Mouse (Mus musculus) gastrocnemius, adult 18-20 months (tissue): ENCODE measurements at regions not wholly inside any gene's neighbourhood (a gene's known extent, or its start where the extent isn't known, plus 50 kb on each side); places are given as distances from the start of the nearest gene placed in this dataset.

Source experiments
- DNase-seq: peaks from one replicate; pipeline ENCODE4 v3.0.0; 2021; ENCODE audit warnings: low spot score

DNA sequence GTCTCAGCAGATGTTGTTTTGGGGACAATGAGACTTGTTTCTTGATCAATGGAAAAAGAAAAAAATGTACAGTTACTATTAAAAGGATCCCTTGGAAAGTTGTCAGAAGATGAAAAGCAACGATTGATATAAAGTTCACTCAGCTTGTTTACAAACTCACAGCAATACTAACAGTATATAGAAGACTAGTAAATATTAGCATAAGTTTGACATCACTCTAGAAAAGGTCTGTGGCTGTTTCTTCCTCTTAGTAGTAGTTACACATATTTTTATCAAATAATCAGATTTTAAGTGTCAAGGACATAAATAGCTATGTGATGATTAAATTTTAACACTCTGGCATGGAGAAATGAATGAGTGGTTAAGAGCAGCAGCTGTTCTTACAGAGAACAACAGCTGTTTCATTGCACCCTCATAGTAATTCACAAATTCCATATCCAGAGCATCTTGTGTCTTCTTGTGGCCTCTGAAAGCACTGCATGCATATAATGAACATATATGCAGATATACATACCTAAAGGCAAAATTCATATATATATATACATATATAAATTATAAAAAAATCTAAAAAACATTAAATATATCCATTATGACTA, 179.1 kb upstream of the Pcdh10 start:
- no peak for DNase-seq

DNA sequence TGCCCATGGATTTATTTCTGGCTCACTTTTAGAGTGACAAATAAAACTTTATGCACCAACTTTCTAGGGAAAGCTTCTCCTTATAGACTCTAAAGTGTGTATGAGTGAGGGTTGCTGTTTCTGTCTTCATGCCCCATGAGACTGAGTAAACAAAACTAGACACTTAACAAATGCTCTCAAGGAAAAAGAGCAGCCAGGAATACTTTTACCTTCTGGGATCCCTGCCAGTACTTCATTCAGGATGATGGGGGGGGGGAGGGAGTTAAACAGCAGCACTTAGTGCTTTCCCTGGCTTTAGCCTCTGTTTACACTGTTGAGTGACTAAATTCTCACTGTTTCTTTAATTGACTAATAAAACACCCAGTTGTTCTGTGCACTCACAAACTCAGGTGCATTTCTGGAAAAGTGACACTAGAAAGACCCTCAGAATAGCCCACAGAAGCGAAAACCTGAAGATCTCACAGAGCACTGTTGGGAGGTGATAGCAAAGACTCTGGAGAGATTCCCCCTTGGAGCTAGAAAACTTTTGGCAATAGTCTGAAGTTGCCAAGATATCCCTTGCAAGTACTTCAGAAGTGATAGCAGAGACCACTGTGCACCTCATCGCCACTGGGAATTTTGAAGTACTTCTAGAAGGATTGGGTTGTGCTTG, 173.7 kb upstream of the Pcdh10 start:
- DNase-seq = no peak

DNA sequence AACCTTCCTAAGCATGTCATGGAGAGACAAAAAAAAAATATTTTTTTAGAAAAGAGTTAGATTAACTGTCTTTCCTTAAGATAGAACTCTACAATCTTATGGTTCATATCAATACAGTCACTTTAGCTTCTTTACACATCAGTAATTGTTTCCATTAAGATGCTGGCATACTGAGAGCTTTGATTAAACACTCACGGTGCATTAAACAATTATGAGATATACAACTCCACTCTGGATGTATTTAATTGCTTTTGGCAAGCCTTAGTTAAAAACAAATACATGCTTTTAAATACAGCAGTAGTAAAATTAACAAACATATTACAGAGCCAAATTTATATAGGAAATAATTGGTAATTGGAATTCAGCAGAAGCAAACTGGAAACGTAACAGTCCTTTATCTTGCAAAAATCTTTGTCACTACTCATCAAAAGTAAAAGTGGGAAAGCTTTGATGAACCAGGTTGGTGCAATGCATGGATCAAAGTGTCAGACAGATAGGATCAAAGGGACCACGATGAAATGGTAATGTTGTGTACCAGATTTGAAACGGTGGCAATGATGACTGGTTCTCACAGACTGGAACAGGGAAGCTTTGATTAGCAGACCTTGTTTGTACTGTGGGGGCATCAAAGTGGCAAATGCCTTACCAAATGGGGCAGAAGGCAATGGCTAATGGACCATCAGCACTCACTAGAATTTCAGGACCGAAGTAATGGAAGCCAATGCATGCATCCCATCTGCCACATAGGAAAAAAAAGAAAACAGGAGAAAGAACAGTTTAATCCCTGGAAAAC, 146.4 kb upstream of the Pcdh10 start:
- no peak for DNase-seq

DNA sequence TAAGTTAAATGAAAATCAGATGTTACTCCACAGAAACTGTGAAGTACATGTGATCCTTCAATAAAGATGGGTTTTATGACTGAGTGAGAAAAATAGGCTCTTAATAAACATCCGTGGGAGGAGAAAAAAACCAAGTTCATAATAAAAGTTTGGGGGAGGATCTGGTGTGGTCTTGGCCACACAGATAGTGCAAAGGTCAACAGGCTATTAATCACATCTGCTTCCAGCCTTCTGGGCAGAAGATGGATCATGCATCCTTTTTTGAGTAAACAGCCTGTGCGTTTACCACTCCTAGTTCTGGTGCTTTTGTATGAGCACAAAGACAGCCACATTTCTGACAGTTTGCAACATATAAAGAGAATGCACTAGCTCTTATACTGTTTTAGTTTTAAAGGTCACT, 139.7 kb upstream of the Pcdh10 start:
- DNase-seq = no peak

DNA sequence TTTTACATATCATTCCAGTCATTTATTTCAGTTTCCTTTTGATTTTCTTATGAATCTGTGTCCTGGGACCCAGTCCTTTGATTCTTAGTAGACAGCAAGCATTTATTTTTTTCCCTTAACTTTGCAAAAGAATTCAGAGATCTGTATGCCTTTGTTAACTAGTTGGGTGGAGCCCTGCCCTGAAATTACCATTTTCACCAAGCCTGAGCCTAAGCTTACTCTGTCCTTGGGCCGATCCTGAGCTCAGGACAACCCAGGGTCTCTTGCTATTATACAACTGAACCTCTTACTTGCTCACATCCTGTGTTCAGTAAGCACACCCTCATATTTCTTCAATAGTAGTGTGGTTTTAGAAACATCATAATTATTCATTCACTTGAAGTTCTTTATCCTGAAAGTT, 132.7 kb upstream of the Pcdh10 start:
- no peak for DNase-seq

DNA sequence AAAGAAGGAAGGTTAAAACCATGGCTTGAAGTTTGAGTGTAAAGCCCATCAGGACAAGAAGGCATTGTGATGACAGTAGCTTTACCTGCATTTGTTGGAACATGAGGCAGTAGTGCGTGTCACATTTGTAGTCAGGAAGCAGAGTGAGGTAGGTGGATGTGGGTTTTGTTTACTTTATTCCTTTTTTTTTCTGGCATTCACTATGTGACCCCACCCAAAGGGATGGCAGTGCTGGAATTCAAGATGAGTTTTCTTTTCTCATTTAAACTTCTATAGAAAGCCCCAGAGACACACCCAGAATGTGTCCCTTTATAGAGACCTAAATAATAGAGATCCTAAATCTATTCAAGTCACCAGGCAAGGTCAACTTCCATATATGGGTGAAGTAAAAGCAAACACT, 131.6 kb upstream of the Pcdh10 start:
- DNase-seq = no peak

DNA sequence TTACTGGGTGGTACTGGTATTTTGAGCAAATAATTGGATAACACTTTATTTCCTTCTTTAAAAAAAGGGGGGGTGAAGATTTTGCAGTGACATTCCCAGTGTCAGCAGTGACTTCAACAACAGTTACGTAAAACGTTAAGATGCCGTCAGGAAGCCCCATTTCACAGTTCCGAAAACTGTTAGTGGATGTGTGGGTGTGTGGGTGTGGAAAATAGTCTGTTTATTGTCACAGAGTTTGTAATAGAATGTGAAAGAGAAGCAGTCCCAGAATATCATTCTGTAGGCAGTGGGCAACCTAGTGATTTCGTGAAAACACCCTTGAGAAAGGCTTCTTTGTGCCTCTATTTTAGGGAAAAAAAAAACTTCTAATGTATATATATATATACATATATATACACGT, 101.4 kb upstream of the Pcdh10 start:
- DNase-seq = no peak

DNA sequence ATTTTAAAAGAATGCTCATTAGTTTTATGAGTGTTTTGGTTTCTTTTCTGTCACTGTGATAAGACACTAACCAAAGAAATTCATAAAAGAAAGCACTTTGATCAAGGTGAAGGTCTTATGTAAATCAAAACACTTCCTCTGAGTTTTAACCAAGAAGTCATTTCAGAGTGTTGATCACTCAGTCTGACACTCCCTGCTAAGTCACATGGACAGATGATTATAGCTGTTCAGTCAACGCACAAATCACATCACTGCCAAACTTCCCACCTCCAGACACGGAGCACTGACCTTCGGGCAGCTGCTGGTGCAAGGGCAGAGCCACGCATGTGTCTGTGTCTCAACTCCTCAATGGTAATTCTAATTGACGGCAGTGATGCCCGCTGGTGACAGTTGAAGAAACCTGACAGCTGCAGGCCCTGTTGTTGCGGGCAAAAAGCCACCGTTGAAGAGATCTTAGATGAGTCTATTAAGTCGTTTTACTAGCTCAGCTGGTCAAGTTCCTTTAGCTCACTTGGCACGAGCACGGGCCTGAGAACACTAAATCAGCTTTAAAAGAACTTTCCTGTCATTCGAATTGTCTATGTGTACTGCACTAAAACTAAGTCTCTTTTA, 80.8 kb upstream of the Pcdh10 start:
- peak; percentile 13 for DNase-seq

DNA sequence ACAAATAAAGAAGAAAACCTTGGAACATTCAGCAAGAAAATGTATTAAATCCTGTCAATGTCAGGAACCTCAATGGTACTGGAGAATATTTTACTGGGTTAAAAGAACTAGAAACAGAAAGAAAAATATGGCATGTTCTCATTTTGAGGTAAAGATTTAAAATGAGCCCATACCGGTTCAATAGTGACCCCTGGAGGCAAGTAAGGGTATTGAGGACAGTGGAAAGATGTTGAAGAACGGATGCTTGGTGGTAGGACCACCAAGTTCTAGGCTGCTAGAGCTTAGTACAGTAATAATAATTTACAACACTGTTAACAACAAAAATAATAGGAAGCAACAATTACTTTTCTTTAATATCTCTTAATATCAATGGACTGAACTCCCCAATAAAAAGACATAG, 58.9 kb upstream of the Pcdh10 start:
- no peak for DNase-seq
